In genomic region chr16:18308159-18308558, GRCm38 (mm10) we compare ENCODE assay signal across 36 mouse cellular contexts. TPM values are rescaled to one million over a fixed set of nuclear protein-coding genes. Genes with fewer than 3 reads are reported as not detected.
"Had no signal": no experiment of that assay in that cellular context is flagged by ENCODE, and none has a peak within 500 bp of the region (broad histone marks: within the 10 kb centered on the region; RNA-seq: fewer than 3 reads in every experiment).

No protein-coding gene starts in this region.

- H3K27ac ChIP-seq: gastrocnemius, adult 2 months; heart, embryonic 10.5 days; hindbrain, embryonic 10.5 days; hindbrain, embryonic 12.5 days; hindbrain, embryonic 14.5 days; intestine, embryonic 15.5 days; left cerebral cortex, adult 2 months; limb, embryonic 13.5 days; limb, embryonic 15.5 days; liver, embryonic 15.5 days had no signal

- H3K9me3 ChIP-seq: heart, embryonic 10.5 days; heart, embryonic 12.5 days; hindbrain, embryonic 10.5 days; hindbrain, embryonic 12.5 days; intestine, embryonic 15.5 days; limb, embryonic 13.5 days; limb, embryonic 15.5 days; liver, embryonic 15.5 days had no signal

- H3K27me3 ChIP-seq: heart, embryonic 12.5 days; hindbrain, embryonic 12.5 days; intestine, embryonic 15.5 days; limb, embryonic 13.5 days; limb, embryonic 15.5 days; liver, embryonic 15.5 days had no signal

- H3K4me1 ChIP-seq: heart, embryonic 10.5 days; heart, embryonic 12.5 days; hindbrain, embryonic 10.5 days; hindbrain, embryonic 12.5 days; intestine, embryonic 15.5 days; limb, embryonic 13.5 days; limb, embryonic 15.5 days had no signal

- ATAC-seq: hindbrain, embryonic 16.5 days; inflammation-experienced regulatory T-cells, adult 6 months; intestine, embryonic 15.5 days; intestine, postnatal 0 days had no signal

- H3K4me3 ChIP-seq: gastrocnemius, adult 2 months; heart, embryonic 10.5 days; heart, embryonic 12.5 days; hindbrain, embryonic 10.5 days; hindbrain, embryonic 12.5 days; intestine, embryonic 15.5 days; left cerebral cortex, adult 2 months; limb, embryonic 13.5 days; limb, embryonic 15.5 days; liver, embryonic 15.5 days had no signal

- DNase-seq: gastrocnemius, adult 2 months; gastrocnemius, postnatal 10 days; gastrocnemius, postnatal 25 days; heart, adult 18-20 months; heart, postnatal 10 days; heart, postnatal 4 days; kidney, adult 18-20 months; kidney, adult 8-10 months; kidney, postnatal 10 days; kidney, postnatal 25 days; kidney, postnatal 4 days; left cerebral cortex, postnatal 4 days; lung, adult 18-20 months had no signal

- H3K36me3 ChIP-seq: limb, embryonic 13.5 days had no signal

- H3K4me2 ChIP-seq: heart, embryonic 12.5 days; hindbrain, embryonic 12.5 days; hindbrain, embryonic 14.5 days; intestine, embryonic 15.5 days; limb, embryonic 13.5 days; limb, embryonic 15.5 days; liver, embryonic 15.5 days had no signal

- H3K9ac ChIP-seq: heart, embryonic 12.5 days; hindbrain, embryonic 12.5 days; hindbrain, embryonic 14.5 days; intestine, embryonic 15.5 days; limb, embryonic 13.5 days; limb, embryonic 15.5 days; liver, embryonic 15.5 days had no signal

RNA-seq across cellular contexts. Expression of gene Gm49776, which starts 50.0 kb away (rescaled TPM):
- total RNA-seq: gastrocnemius, adult 2 months; gastrocnemius, postnatal 10 days; gastrocnemius, postnatal 25 days; gastrocnemius, postnatal 4 days; granulocyte monocyte progenitor cell, adult 5-6 weeks; heart, adult 18-20 months; heart, adult 8-10 months; heart, postnatal 10 days; heart, postnatal 25 days; heart, postnatal 4 days; layer of hippocampus, adult 8-10 months; layer of hippocampus, postnatal 10 days; left cerebral cortex, adult 2 months; left cerebral cortex, postnatal 14 days; left cerebral cortex, postnatal 4 days; liver, adult 2 months had no signal
- polyA plus RNA-seq: heart, embryonic 16.5 days; hindbrain, embryonic 10.5 days; hindbrain, embryonic 14.5 days; hindbrain, embryonic 16.5 days; inflammation-experienced regulatory T-cells, adult 6 months; kidney, embryonic 16.5 days; limb, embryonic 15.5 days; liver, adult 2 months; liver, embryonic 15.5 days had no signal
